In the genomic region with DNA sequence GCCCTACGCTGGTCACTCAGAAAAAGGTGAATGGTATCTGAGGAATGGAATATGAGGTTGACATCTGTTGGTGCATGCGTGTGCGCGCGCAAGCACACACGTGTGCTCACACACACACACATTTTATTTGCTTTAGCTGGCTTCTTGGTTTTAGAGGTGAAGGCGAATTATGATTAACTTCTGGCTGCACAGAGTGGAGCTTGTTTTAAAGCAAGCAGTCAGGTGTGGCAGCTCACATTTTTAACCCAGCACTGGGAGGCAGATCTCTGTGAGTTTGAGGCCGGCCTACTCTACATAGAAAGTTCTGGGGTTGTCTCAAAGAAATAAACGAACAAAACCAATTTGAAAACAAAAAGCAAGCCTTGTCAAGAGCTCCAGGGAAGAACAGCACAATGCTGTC, we compare ENCODE assay signal across 19 mouse cellular contexts.
"Had no signal": no experiment of that assay in that cellular context is flagged by ENCODE, and none has a peak within 500 bp of the region (broad histone marks: within the 10 kb centered on the region; RNA-seq: fewer than 3 reads in every experiment).

No protein-coding gene starts in this region.

- H3K9ac ChIP-seq: hindbrain, embryonic 15.5 days; intestine, embryonic 15.5 days; liver, embryonic 14.5 days; lung, embryonic 14.5 days; midbrain, embryonic 12.5 days; midbrain, embryonic 15.5 days; neural tube, embryonic 12.5 days; neural tube, embryonic 15.5 days had no signal

- ATAC-seq: intestine, embryonic 15.5 days; lung, postnatal 0 days; midbrain, embryonic 15.5 days had no signal

- H3K9me3 ChIP-seq: hindbrain, embryonic 15.5 days; intestine, embryonic 15.5 days; midbrain, embryonic 12.5 days; midbrain, embryonic 15.5 days; neural tube, embryonic 12.5 days; neural tube, embryonic 15.5 days had no signal

- H3K27me3 ChIP-seq: hindbrain, embryonic 15.5 days; intestine, embryonic 15.5 days; midbrain, embryonic 12.5 days; midbrain, embryonic 15.5 days; neural tube, embryonic 12.5 days; neural tube, embryonic 15.5 days had no signal

- H3K36me3 ChIP-seq: intestine, embryonic 15.5 days; midbrain, embryonic 15.5 days; neural tube, embryonic 12.5 days had no signal

- H3K4me2 ChIP-seq: hindbrain, embryonic 15.5 days; intestine, embryonic 15.5 days; lung, embryonic 14.5 days; midbrain, embryonic 12.5 days; midbrain, embryonic 15.5 days; neural tube, embryonic 12.5 days; neural tube, embryonic 15.5 days had no signal

- DNase-seq: layer of hippocampus, postnatal 36 days; lung, embryonic 14.5 days; right cerebral cortex, adult 18-20 months; right cerebral cortex, postnatal 14 days; right cerebral cortex, postnatal 4 days; thymus, adult 2 months; thymus, postnatal 14 days; thymus, postnatal 4 days had no signal

- H3K4me3 ChIP-seq: hindbrain, embryonic 15.5 days; intestine, embryonic 15.5 days; left cerebral cortex, adult 2 months; midbrain, embryonic 12.5 days; midbrain, embryonic 15.5 days; neural tube, embryonic 12.5 days; neural tube, embryonic 15.5 days had no signal

- H3K27ac ChIP-seq: hindbrain, embryonic 15.5 days; intestine, embryonic 15.5 days; left cerebral cortex, adult 2 months; liver, embryonic 14.5 days; macrophage; midbrain, embryonic 12.5 days; midbrain, embryonic 15.5 days; neural tube, embryonic 12.5 days; neural tube, embryonic 15.5 days; stomach, postnatal 0 days had no signal
